Mouse (Mus musculus) embryonic facial prominence, embryonic 15.5 days (tissue): Measurements from ENCODE around the gene BC037034. TPM values are rescaled to one million over a fixed set of nuclear protein-coding genes. Genes with fewer than 3 reads are reported as not detected.

Source experiments
- ATAC-seq: fragments of 200-750 bp; cut with Nextera tagmentation; 2 replicates; pipeline ENCODE4 v1.8.0; 2017; ENCODE audit warnings: low read depth, moderate TSS enrichment; ENCODE audit not compliant: insufficient number of reproducible peaks, low FRiP score, low TSS enrichment
- H3K27ac ChIP-seq: fragments of 300-500 bp; sonication (generic); replicated peaks from 2 replicates; pipeline ENCODE4 v1.5.1; 2015; ENCODE audit warnings: mild to moderate bottlenecking, inconsistent platforms
- H3K27me3 ChIP-seq: fragments of 300-500 bp; sonication (generic); 2 replicates; pipeline ENCODE4 v1.6.1; 2015; ENCODE audit warnings: inconsistent platforms
- H3K36me3 ChIP-seq: fragments of 300-500 bp; sonication (generic); 2 replicates; pipeline ENCODE4 v1.6.1; 2015; ENCODE audit warnings: mild to moderate bottlenecking, inconsistent platforms
- H3K4me1 ChIP-seq: fragments of 300-500 bp; sonication (generic); 2 replicates; pipeline ENCODE4 v1.6.1; 2015; ENCODE audit warnings: inconsistent platforms
- H3K4me2 ChIP-seq: fragments of 300-500 bp; sonication (generic); replicated peaks from 2 replicates; pipeline ENCODE4 v1.6.1; 2015; ENCODE audit warnings: mild to moderate bottlenecking, inconsistent platforms
- H3K4me3 ChIP-seq: fragments of 300-500 bp; sonication (generic); replicated peaks from 2 replicates; pipeline ENCODE4 v1.5.1; 2015; ENCODE audit warnings: mild to moderate bottlenecking, inconsistent platforms
- H3K9ac ChIP-seq: fragments of 300-500 bp; sonication (generic); 2 replicates; pipeline ENCODE4 v1.6.1; 2015; ENCODE audit warnings: inconsistent platforms
- H3K9me3 ChIP-seq: fragments of 300-500 bp; sonication (generic); replicated peaks from 2 replicates; pipeline ENCODE4 v1.6.1; 2016; ENCODE audit warnings: inconsistent platforms
- WGBS: fragments of 180-500 bp; shearing (Covaris S2); methylation state at CpG from one replicate; pipeline ENCODE4 v1.1.7; 2015; 5-methylcytosine and 5-hydroxymethylcytosine counted together
- polyA plus RNA-seq: library from polyadenylated mRNA; unstranded; fragments of >200 nt; fragmentation: Nextera tagmentation; extraction: Ambion mirVana; gene quantifications from 2 replicates; pipeline ENCODE4 v1.2.1, GENCODE M21; 2015

The BC037034 gene
- polyA plus RNA-seq, 1 experiment from 2014 or later = 7.7 TPM

GRCm38 (mm10) chr5:138277994-138278393, 14.2 kb upstream of the BC037034 start:
- peaks cover 41% of the 10 kb centered on the region for H3K4me1 ChIP-seq
- no peak overlapping the region for H3K27ac ChIP-seq
- H3K9me3 ChIP-seq = no peaks in the 10 kb centered on the region
- ATAC-seq = no peak
- WGBS = 85% methylated on average over 7 of the region's 7 CpGs
- no peak overlapping the region for H3K4me2 ChIP-seq
- peaks cover 3% of the 10 kb centered on the region; the same call in 1 of the 2 replicates for H3K36me3 ChIP-seq
- H3K4me3 ChIP-seq = no peak overlapping the region
- no peak overlapping the region for H3K9ac ChIP-seq
- H3K27me3 ChIP-seq = 0 out of 2 replicates have a peak, but pooled peaks cover 5% of the 10 kb centered on the region

- no peaks in the 10 kb centered on the region for H3K9me3 ChIP-seq
- peak overlapping the region; percentile 20 for H3K4me3 ChIP-seq
- peak overlapping the region; percentile 40 for H3K4me2 ChIP-seq
- H3K4me1 ChIP-seq = peaks cover 54% of the 10 kb centered on the region
- 20% methylated on average over 41 of the region's 41 CpGs for WGBS
- H3K27ac ChIP-seq = no peak overlapping the region; the same call in 1 of the 2 replicates
- peak overlapping the region; percentile 33; the same call in 1 of the 2 replicates for H3K9ac ChIP-seq
- peaks cover 6% of the 10 kb centered on the region; the same call in 1 of the 2 replicates for H3K27me3 ChIP-seq
- peaks cover 3% of the 10 kb centered on the region; the same call in 1 of the 2 replicates for H3K36me3 ChIP-seq
- no peak for ATAC-seq
Measured at GRCm38 (mm10) chr5:138275216-138276050, 11.6 kb upstream of the BC037034 start.

- no peak overlapping the region for H3K4me2 ChIP-seq
- H3K36me3 ChIP-seq = peaks cover 3% of the 10 kb centered on the region; the same call in 1 of the 2 replicates
- no peaks in the 10 kb centered on the region for H3K9me3 ChIP-seq
- no peak for ATAC-seq
- H3K4me3 ChIP-seq = no peak overlapping the region
- 74% methylated on average over 8 of the region's 8 CpGs for WGBS
- no peak overlapping the region for H3K9ac ChIP-seq
- H3K27me3 ChIP-seq = peaks cover 6% of the 10 kb centered on the region; the same call in 1 of the 2 replicates
- H3K4me1 ChIP-seq = peaks cover 49% of the 10 kb centered on the region
- no peak overlapping the region for H3K27ac ChIP-seq
Measured at GRCm38 (mm10) chr5:138274186-138274585, 10.4 kb upstream of the BC037034 start.

- peak within 1 kb of the TSS; percentile 8 for H3K27ac ChIP-seq
- no peak; the same call in 1 of the 2 replicates for ATAC-seq
- H3K4me3 ChIP-seq = peak within 1 kb of the TSS; percentile 18
- peaks cover 38% of the 10 kb centered on the region for H3K4me1 ChIP-seq
- 2% methylated on average over 12 of the region's 12 CpGs for WGBS
- H3K27me3 ChIP-seq = peaks cover 6% of the 10 kb centered on the region; the same call in 1 of the 2 replicates
- no peak within 1 kb of the TSS for H3K9ac ChIP-seq
- no peaks in the 10 kb centered on the region for H3K9me3 ChIP-seq
- H3K4me2 ChIP-seq = peak within 1 kb of the TSS; percentile 32
- peaks cover 1% of the 10 kb centered on the region; the same call in 1 of the 2 replicates for H3K36me3 ChIP-seq
Measured at GRCm38 (mm10) chr5:138272409-138272923, 8.6 kb upstream of the BC037034 start, which contains the start of gene Gal3st4. TSS of gene Gal3st4 (minus strand) at chr5:138272840.

GRCm38 (mm10) chr5:138271232-138271631, 7.4 kb upstream of the BC037034 start:
- Histone ChIP-seq H3K4me3 (no peak overlapping the region), H3K27ac (no peak overlapping the region), H3K27me3 (peaks cover 6% of the 10 kb centered on the region; the same call in 1 of the 2 replicates), H3K9ac (no peak overlapping the region), H3K4me1 (peaks cover 34% of the 10 kb centered on the region), H3K9me3 (no peaks in the 10 kb centered on the region), H3K36me3 (peaks cover 3% of the 10 kb centered on the region; the same call in 1 of the 2 replicates), H3K4me2 (no peak overlapping the region)
- WGBS = 44% methylated on average over 3 of the region's 3 CpGs
- ATAC-seq = no peak

- 76% methylated on average over 4 of the region's 4 CpGs for WGBS
- H3K4me3 ChIP-seq = no peak overlapping the region
- no peak for ATAC-seq
Measured at GRCm38 (mm10) chr5:138268980-138269379, 5.1 kb upstream of the BC037034 start.

GRCm38 (mm10) chr5:138267114-138267513, 3.3 kb upstream of the BC037034 start:
- Histone ChIP-seq H3K4me2 (no peak overlapping the region), H3K36me3 (peaks cover 15% of the 10 kb centered on the region; the same call in 1 of the 2 replicates), H3K27ac (no peak overlapping the region), H3K9ac (no peak overlapping the region), H3K4me1 (peaks cover 28% of the 10 kb centered on the region), H3K4me3 (no peak overlapping the region), H3K9me3 (no peaks in the 10 kb centered on the region), H3K27me3 (peaks cover 6% of the 10 kb centered on the region; the same call in 1 of the 2 replicates)
- no peak for ATAC-seq
- 89% methylated on average over 3 of the region's 3 CpGs for WGBS

More at GRCm38 (mm10) chr5:138268980-138269379, 5.1 kb upstream of the BC037034 start:
- Histone ChIP-seq H3K4me2 (no peak overlapping the region), H3K9me3 (no peaks in the 10 kb centered on the region), H3K4me1 (peaks cover 23% of the 10 kb centered on the region), H3K27me3 (peaks cover 6% of the 10 kb centered on the region; the same call in 1 of the 2 replicates), H3K9ac (no peak overlapping the region), H3K27ac (no peak overlapping the region), H3K36me3 (peaks cover 13% of the 10 kb centered on the region; the same call in 1 of the 2 replicates)

GRCm38 (mm10) chr5:138265712-138266111, 1.9 kb upstream of the BC037034 start:
- Histone ChIP-seq H3K36me3 (peaks cover 27% of the 10 kb centered on the region), H3K27me3 (no peaks in the 10 kb centered on the region), H3K4me3 (no peak overlapping the region), H3K4me2 (no peak overlapping the region), H3K9ac (no peak overlapping the region), H3K4me1 (peaks cover 23% of the 10 kb centered on the region), H3K27ac (no peak overlapping the region), H3K9me3 (no peaks in the 10 kb centered on the region)
- whole genome bisulfite sequencing = 96% methylated on average over 4 of the region's 4 CpGs
- ATAC-seq = no peak

GRCm38 (mm10) chr5:138264207-138264578, 360 bp upstream of the BC037034 start:
- peaks cover 42% of the 10 kb centered on the region for H3K36me3 ChIP-seq
- H3K9ac ChIP-seq = peak overlapping the region; percentile 89
- WGBS = 11% methylated on average over 6 of the region's 6 CpGs
- H3K9me3 ChIP-seq = no peaks in the 10 kb centered on the region
- H3K27ac ChIP-seq = peak overlapping the region; percentile 79
- H3K4me3 ChIP-seq = peak overlapping the region; percentile 89
- peak overlapping the region; percentile 90 for H3K4me2 ChIP-seq
- peaks cover 23% of the 10 kb centered on the region for H3K4me1 ChIP-seq
- no peak for ATAC-seq
- no peaks in the 10 kb centered on the region for H3K27me3 ChIP-seq

GRCm38 (mm10) chr5:138262582-138263240, 1.1 kb downstream of the BC037034 start:
- no peaks in the 10 kb centered on the region for H3K9me3 ChIP-seq
- no peak overlapping the region for H3K27ac ChIP-seq
- WGBS = 55% methylated on average over 18 of the region's 18 CpGs
- no peaks in the 10 kb centered on the region for H3K27me3 ChIP-seq
- peak overlapping the region; percentile 90 for H3K4me2 ChIP-seq
- peak overlapping the region; percentile 89 for H3K4me3 ChIP-seq
- ATAC-seq = no peak
- peak overlapping the region; percentile 89 for H3K9ac ChIP-seq
- peaks cover 52% of the 10 kb centered on the region for H3K36me3 ChIP-seq
- peaks cover 23% of the 10 kb centered on the region for H3K4me1 ChIP-seq

GRCm38 (mm10) chr5:138262001-138262400, 1.8 kb downstream of the BC037034 start:
- Histone ChIP-seq H3K36me3 (peaks cover 52% of the 10 kb centered on the region), H3K27me3 (no peaks in the 10 kb centered on the region), H3K4me1 (peaks cover 23% of the 10 kb centered on the region), H3K4me3 (peak overlapping the region; percentile 89; the same call in 1 of the 2 replicates), H3K27ac (no peak overlapping the region), H3K4me2 (no peak overlapping the region), H3K9ac (no peak overlapping the region), H3K9me3 (no peaks in the 10 kb centered on the region)
- WGBS = 61% methylated on average over 4 of the region's 4 CpGs
- ATAC-seq = no peak
